Mouse (Mus musculus): ENCODE measurements around the gene Clybl. TPM values are rescaled to one million over a fixed set of nuclear protein-coding genes. Genes with fewer than 3 reads are reported as not detected.

Clybl gene
- total RNA-seq, 2 experiments from 2014 or later: 62.1 to 68.5 TPM

DNA sequence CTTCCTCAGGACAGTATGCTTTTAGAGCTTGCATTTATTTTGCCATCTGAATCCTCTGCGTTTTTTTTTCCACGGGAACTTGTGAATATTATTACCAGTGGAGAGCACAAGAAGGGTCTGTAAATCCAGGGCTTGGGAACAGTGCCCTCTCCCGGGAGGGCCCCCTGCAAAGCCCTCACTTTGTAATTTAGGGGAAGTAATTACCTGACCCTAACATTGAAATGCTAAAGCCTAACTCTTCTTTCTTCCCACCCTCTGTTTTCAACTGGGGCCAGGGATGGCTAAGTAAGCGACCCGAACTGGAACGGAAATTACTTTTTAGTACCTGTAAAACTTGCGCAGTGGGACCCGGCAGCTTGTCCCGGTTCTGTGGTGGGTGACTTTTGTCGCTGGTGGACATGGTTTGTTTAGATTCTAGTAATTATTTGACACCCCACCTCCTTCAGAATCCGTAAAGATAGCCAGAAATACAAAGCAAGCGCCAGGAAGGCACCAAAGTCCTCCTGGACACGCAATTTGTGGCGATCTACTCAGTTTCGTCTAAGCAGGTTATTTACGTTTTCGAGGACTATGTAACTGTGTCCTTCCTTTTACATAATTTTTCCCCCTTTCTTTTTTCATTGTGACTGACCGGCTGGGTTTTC is 224.5 kb downstream of the Clybl start:
- intact Hi-C loops (cut with DNase I): no loop called here
- DNase-seq: no peak

DNA sequence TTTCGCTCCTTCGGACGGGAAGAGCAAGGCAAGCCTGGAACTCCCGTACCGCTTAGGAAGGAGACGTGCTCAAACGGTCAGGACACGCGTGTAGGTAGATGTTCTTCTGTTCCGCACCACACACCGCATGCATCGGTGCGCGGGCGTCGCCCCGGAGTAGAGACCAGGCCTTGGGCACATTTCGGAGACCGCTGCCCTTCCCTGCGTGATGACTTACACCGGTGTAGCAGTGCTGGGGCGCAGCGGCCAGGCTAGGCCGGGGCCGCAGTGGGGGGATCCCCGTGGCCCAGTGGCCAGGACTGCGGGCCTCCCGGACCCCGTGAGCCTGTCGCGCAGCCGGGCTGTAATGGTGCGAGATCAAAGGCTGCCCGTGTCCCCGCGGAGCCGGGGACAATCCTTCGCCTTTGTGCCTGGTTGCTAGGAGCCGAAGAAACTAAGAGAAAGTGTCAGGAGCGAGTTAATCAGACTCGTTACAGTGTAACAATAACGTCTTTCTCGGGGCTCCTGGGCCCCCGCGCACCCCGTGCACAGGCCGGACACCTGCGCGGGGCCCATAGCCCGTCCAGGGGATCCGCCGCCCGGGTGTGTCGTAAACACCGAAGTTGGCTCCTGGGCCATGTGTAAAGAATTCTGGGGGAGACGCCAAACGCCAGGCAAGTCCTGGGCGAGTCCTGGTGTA is 225.2 kb downstream of the Clybl start:
- DNase-seq: no peak
- intact Hi-C loops (cut with DNase I): no loop called here

DNA sequence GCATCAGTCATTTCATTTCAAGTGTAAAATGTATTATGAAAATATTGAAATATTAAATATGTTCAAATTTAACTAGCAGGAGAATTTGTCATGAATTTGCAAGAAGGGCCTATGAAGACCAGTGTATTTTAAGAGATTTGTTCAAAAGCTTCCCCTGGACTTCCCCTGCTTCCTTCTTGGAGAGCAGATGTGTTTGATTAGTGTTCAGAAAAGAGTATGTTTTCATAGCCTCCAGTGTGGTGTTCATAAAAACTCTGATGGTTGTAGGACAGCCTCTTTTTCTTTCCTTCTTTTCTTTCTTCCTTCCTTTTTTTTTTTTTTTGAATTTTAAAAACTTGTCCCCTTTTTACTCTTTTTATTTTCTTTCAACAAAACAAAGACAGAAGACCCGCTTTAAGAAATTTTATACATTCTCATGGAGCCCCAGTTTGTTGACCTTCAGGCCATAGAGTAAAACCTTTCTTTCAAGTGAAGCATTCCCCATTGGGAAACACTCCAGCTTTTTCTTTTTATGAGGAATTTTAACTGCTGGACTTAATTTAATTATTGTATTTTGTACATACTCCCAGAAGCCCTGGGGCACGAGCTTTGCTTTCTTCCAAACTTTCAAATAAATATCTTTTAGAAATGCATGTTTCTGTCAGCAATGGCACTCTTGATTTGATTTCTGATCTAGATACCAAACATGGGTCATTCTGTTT is 231.5 kb downstream of the Clybl start:
- intact Hi-C loops (cut with DNase I): no loop called here
- DNase-seq: no peak

DNA sequence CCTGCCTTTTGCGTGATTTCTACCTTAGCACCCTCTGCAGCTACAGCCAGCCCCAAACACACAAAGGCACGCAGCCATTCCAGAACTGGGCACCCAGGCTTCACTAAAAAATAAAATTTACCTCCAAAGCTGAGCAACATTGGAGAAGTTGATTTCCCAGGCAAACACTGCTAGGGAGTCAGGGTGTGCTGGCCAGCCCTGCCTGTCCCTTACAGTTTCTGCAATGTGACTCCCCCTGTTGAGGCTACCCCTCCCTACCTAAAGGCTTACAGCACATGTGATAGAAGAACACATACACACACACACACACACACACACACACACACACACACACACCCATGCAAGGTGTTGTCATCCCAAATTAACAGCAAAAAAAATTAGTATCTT is 232.0 kb downstream of the Clybl start:
- intact Hi-C loops (cut with DNase I): no loop called here
- DNase-seq: no peak

DNA sequence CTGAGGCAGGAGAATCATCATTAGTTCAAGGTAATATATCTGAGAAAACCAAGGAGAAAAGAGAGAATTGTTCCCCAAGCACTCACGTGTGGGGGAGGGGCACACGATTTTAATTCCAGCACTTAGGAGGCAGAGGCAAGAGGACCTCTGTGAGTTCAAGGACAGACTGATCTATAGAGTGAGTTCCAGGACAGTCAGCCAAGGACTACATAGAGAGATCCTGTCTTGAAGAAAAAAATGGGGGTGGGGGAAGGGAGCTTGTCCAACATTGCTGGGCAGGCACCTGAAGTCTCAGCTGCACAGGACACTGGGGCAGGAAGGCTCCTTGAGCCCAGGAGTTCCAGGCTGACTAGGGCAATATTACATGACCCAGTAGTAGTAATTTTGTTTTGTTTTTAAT is 233.3 kb downstream of the Clybl start:
- intact Hi-C loops (cut with DNase I): no loop called here

DNA sequence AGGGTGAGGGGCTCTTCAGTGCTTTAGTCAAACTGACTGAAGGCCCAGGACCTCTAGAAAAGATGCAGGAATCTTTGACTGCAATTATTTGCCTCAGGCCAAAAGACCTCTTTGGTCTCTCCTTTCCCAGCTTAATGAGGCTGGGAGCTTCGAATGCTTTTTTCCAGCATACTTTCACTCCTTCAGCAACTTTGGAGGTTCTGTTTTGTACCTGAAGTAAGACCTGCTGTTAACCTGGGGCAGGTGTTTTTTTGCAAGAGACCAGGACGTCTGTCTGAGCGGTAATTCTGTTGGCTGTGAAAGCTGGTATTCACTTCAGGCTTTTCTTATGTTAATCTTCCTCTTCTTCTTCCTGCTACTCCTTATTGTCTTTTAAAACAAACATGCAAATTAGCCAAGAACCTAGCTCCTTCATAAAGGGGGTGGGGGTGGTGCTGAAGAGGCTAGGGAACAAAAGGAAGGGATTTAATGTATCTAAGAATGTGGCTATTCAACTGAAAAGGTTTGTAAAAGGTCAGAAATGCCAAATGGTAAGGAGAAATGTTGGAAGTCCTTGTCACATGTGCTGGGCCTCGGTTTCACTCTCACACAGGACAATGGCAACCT is 234.8 kb downstream of the Clybl start:
- intact Hi-C loops (cut with DNase I): no loop called here

More for the DNA sequence above, 233.3 kb downstream of the Clybl start:
- no peak for DNase-seq

DNA sequence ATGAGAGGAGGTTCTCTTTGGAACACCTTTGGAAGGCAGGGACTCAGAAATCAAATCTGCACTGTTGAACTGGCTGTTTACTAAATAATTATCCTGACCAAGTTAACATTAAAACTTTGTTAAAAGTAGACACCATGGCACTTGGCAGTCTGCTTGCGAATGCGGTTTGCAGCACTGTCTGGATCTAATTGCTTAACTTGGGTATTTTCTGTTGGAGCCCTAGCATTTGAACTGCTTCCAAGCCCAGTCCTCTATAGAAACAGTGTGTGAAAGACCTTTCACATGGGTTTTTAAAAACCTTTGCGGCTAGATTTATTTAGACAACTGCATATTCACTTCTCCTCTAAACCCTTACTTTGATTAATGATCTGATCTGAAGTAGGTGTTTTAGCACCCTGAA is 242.9 kb downstream of the Clybl start:
- intact Hi-C loops (cut with DNase I): no loop called here
- DNase-seq: no peak

More for the DNA sequence above, 234.8 kb downstream of the Clybl start:
- DNase-seq: no peak

DNA sequence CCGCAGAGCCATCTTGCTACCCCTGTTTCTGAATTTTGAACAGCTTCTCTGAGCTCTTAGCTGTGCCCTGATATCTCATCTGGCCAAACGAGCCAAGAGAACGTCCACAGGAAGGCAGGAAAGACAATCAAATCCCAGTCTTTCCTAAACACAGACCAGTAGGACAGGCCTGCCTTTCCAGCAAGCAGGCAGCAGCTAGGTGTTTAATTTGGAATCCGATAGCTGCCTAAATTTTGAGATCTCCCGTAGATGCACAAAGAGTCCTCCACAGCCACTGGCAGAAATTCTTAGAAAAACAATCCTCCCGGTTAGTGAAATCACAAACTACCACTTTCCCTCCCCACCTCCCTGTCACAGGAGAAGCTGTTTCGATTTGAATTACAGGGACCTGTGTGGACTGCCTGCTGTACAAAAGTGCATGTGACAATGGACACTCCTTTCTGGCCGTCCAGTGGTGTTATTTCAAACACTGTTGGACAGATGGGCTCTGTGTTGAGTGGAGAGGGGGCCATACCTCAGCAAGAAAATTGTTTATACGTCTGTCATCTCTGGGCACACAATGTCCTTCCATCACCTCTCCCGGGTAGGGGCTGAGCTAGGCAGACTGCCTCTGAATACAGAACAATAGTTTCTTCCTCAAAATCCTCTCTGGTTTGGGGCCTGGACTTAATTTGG is 245.2 kb downstream of the Clybl start:
- no peak for DNase-seq
- intact Hi-C loops (cut with DNase I): no loop called here

DNA sequence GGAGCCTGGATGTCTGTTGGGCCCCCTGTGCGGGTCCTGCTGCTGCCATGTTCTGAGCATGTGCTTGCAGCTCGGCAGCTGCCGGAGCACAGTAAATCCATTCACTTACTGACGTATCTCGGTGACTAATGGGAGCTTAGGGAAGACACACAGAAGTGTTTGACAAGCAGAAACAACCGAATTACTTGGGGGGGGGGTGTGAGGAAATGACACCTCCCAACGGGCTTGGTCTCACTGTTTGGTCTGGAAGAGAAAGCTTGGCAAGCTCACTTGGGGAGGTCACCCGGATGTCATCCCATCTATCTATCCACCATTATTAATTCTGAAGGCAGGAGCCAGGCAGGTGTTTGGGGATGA is 245.7 kb downstream of the Clybl start:
- DNase-seq: no peak
- intact Hi-C loops (cut with DNase I): no loop called here

DNA sequence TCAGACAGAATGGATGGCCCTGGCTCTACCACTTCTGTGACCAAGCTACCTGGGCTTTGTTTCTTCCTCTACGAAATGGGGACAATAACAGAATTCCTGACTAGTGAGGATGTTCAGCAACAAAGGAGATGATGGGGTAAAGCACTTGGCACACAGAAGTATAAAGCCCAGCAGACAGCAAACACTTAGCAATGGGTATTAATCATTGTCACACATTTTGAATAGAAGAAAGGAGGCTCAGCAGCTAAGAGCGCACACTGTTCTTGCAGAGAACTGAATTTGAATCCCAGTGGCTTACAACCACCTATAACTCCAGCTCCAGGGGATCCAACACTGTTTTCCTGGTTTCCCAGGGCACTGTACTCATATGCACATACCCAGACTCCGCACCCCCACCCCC is 246.2 kb downstream of the Clybl start:
- intact Hi-C loops (cut with DNase I): no loop called here
- DNase-seq: no peak

DNA sequence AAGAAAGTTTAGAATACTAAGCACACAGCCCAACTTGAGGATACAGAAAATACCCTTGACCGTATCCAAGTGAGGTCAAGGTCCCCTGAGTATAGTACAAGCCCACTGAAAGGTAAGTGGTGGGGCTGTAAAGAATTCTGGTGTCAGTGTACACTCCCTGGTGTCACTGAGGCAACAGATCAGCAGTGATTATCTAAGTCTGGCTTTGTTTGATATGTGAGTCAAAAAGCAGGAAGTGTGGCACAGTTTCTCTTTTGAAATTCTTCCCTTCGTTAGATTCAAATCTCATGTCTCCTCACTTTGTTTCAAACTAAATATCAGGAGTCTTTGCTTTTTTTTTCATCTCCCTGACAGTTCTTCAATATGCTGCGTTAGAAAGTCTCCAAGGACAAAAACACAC is 251.1 kb downstream of the Clybl start:
- intact Hi-C loops (cut with DNase I): no loop called here
- no peak for DNase-seq

DNA sequence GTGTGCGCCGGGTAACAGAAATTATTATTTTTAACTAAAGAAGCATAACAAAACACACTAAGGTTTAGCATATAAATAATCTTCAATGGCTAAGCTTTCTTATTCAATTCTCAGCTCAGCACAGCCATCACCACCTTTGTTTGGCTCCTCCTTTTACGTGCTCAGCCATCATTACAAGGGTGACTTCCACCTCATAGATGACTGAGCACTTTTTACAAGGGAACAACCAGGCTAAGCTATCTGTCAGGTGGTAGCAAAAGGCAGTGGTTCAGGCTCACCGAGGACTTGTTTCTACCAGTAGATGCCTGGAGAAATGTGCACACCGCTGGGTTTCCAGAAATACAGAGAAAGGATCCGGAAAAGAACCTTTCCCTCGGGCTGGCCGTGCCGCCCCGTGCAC is 252.5 kb downstream of the Clybl start:
- no peak for DNase-seq
- intact Hi-C loops (cut with DNase I): no loop called here

DNA sequence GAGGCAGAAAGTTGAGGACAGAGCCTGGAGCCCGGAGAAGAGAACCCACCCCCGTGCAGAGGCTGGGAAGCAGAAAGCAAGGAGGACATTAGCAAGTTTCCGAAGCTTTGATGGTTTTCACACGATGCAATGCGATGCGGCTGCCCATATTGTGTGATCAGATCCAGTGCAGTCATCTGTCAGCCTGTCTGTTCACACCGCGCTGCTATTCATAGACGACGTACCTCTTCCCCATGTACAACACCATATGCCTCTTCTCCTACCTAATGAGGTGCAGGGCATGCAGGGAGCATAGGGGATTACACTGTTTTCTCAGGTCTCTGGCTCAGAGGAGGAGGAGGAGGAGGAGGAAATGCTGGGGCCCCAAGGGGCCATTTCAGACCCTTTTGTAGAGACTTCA is 255.3 kb downstream of the Clybl start:
- intact Hi-C loops (cut with DNase I): no loop called here
- DNase-seq: no peak

DNA sequence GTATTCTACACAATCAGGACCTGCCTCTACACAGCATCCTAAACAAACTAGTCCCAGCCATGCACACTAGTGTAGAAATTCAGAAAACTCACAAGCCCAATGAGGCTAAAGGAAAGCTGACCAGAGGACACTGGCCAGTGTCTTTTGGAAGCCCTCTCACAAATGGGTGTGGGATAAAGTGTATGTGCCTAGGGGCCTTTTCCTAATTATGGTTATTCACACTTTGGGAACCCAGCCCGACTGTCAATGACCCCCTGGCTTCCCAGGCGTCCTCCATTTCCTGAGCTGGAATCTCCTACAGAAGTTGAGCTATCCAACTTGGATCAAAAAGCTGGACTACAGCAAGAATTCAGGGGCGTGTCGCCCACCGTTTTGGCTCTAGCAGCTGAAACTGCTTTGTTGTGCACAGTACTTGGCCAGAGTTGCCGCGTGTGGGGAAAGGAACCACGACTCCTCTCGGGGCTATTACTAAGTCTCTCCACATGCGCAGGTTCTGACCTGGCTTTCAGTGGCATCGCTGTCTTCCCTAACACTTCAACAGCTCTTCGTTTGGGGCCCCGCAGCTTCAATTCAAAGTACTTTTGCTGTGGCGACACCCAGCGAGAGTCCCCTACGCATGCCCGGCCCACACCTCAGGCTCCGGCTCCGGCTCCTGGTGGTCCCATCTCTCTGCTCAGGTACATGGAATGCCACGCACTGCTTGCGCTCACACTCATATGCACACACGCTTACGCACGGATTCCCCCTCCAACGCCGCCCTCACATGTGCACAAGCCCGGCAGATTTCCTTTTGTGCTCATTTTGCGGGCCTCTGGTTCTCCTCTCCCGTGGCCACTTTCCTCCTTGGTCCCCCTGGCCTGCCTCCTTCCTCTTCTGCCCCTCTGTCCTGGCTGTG is 268.3 kb downstream of the Clybl start:
- intact Hi-C loops (cut with DNase I): no loop called here
- no peak for DNase-seq

DNA sequence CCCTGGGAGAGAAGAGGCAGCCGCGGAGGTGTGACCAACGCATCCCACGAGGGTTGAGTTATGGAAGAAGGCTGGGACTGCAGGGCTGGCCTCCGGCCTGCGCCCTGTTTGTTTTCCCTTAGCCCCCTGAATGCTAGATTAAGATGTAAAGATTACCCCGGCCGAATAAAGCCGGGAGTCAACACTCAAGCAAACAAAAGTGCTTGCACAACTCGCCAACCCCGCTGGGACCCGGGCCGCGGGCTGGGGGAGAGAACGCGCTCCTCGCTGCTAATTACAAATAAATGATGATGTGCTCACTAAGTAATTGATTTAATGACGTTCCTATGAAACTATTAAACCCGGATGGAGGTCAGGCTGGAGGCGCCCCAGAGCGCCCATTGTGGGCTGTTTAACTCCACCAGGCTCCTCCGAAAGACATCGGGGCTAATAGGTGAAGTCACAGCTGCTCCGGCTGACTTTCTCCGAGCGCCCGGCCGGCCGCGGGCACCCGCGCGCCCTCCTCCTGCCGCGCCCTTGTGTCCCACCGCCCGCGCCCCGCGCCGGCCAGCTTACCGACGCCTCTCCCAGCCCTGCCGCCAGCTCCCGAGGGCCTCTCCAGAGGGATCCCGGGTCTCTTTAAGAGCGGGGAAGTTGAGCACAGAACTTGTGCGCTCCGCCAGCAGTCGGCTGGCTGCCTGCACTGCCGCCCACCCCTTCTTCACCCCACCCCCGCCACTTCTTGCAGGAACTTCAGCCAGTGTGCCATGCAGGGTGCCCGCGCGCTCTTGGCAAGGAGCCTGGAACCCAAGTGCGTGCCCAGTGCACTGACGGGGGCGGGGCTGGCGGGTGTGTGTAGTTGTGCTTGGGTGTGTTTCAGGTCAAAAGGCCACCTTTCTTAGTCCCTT is 269.2 kb downstream of the Clybl start, which contains the start of gene Gm5089:
TSS of gene Gm5089 (minus strand) at position 620 of the 887 bp plus-strand sequence.
- intact Hi-C loops (cut with DNase I): no loop called here
- no peak for DNase-seq

DNA sequence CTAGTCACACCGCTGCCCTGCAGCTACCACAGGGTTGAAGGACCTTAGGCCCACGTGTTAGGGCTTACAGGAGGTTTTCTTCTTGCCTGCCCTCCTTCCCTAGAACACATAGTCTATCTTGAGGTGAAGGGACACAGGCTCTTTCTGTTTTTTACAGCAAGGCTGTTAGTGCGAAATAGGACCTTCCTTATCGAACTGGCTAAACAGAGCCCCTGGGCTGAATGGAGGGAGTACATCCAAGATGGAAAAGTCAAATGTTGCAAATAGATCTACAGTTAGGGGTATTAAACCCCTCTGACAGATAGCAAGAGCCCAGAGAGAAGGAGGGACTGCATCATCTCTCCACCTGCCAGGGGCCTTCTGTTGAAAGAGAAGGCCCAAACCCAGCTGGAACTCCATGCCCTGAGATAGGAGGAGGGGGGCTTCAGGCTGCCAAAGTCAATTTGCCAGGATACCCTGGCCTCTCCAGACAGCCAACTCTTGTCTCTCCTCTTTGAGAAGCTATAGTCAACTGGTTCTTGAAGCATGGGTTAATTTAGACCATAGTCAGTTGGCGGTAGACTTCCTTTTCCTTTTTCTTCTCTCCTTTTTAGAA is 270.1 kb downstream of the Clybl start:
- DNase-seq: no peak
- intact Hi-C loops (cut with DNase I): no loop called here

Data from gastrocnemius, postnatal 36 days (tissue).